Mouse (Mus musculus): ENCODE measurements at regions not wholly inside any gene's neighbourhood (a gene's known extent, or its start where the extent isn't known, plus 50 kb on each side); places are given as distances from the start of the nearest gene placed in this dataset.

DNA sequence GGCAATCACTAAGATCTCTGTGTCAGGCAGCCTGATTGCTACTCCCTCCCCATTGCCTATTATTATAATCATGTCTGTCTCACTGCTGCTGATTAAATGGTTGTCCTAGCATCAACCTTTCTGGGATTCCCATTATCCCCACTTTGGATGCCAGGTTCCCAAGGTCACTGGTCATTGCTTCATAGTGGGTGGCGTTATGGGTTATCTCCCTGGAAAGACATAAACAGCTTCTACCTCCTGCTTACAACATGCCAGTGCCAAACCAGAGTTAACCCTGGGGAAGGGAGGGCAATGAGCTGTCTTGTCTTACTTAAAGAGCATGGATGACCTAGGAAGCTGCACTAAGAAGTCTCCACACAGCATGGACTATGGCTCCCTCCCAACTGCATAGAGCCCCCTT, 136.9 kb downstream of the Uaca start:
- no peak for DNase-seq (ENCODE audit: extremely low spot score)

DNA sequence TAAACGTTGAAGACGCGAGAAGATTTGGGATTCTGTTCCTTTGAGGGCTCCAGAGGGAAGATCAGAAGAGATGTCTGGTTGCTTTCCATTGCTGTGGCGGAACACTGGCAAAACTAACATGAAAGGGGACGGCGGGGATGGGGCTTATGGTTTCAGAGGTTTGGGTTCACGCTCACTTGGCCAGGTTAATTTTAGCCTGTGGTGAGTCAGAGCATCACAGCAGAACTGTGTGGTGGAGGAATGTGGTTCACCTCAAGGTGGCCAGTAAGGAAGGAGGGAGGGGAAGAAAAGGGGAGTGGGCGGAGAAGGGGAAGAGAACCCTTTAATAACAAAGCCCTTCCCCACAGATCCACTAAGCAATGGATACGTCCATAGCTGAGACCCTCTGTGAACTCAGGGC, 142.6 kb downstream of the Uaca start:
- DNase-seq (ENCODE audit: extremely low spot score): no peak

DNA sequence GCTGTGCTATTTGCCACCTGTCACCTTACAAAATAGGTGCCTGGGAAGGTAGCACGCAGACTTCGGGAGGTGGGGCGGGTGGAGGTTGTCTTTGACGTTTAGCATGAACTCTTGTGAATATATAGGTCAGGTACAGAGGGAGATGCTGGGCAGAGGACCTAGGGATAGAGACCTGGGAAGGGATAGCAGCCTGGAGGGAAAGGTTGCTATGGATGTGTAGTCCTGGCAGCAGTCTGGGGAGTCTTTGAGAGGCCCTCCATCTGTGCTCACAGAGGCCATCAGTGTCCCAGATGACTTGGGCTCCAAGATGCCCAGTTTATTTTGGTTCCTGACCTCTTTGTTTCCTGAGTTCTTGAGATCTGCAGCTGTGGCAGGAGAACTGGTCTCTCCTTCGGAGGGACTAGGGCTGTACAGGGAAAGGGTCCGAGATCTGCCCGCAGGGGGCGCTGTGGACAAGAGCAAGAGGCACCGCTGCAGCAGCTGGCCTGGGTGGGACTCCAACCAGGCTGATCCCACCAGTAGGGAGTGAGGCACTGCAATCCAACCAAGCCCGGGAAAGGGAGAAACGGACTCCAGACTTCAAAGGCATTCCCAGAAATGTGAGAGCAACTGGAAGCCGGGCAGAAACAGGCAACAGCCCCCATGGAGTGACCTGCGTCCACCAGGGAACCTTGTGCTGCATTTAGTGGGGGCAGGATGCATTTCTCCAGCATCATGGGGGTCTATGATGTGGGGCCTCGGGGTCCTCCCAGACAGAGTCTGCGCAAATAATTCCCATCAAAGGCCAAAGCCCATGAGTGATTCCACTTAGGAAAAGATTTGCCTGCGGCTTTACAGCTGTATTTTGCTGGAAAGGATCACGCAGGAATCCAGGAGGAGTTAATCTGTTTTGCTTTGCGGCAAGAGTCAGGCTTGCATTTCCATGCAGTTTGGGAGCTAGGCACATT, 145.8 kb downstream of the Uaca start:
- DNase-seq (ENCODE audit: extremely low spot score): peak; percentile 93

DNA sequence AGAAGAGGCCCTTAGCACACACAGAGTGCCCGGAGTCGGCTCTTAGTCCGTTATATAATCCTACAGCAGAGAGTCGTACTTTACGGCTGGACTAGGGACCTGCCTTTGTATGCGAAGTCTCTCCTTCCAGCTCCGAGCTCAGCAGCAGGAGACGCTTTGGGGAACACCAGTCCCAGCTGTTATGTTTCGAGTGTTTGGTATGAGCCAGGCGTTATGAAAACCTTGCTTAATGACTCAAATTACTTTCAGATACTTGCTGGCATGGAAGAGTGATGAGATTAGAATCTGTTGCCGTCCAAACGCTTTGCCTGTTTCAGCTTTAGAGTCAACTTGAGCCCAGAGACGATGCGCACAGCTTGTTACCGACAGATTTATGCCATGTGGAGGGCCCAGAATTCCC, 153.0 kb downstream of the Uaca start:
- no peak for DNase-seq (ENCODE audit: extremely low spot score)

DNA sequence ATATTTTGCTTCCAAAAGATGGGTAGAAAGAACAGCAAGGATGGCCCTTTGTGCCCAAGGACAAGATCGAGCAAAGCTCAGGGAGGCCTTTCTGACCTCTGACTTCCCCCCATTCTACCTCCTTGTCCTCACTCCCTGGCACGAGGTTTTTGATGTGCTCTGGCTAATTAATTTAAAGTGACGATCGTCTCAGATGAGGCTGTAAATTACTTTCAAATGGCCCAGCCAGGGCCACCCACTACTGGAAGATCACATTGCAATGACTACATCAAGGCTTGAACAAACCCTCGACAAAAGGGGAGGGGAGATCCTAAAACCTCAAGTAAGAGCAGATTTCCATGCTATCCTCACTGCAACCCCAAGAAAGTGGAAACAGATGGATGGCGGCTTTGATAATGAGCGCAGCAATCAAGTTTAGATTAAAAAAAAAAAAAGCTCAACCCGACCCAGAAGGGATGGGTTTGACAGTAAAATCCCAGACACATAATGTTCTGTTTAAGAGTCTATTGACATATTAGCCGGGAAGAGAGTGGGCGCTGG, 154.3 kb downstream of the Uaca start:
- no peak for DNase-seq (ENCODE audit: extremely low spot score)

DNA sequence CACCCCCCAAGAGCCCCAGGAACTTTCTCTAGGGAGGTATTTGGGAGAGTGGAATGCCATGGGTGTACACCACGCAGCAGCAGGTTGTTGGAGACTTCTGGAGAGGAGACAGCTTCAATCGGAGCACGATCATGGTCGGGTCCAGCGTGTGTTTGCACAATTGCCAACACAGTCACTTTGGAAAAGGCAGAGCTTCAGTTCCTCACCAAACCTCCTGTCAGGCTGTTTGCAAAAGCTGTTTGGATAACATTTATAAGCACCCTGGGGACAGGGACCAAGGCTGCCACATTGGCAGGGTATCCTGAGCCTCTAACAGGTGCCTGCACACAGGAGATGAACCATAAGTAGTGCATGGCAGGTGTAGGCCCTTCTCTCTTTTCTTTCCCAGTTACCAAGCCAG, 155.8 kb downstream of the Uaca start:
- DNase-seq (ENCODE audit: extremely low spot score): no peak

DNA sequence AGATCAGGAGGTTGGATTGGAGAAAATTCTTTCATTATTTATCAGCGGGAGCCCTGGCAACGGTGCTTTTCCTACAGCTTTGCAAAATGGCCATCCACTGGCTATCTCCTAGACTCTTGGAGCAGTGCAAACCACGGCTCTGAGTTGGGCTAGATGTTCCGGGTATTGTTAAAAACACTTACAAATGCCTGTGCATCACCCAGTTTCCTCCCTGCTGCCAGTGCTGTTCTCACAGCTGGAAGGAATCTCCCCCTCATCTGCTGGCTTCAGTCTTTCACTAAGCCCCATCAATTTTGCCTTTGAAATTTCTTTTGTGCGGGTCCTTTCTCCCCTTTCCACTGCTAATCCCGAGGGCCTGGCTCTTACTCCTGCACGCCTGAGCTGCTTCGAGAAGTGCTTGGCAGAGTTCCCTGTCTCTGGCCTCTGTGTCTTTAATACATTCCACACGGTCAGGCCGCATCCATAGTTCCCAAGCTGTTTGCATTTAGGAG, 156.8 kb downstream of the Uaca start:
- peak; percentile 34 for DNase-seq (ENCODE audit: extremely low spot score)

DNA sequence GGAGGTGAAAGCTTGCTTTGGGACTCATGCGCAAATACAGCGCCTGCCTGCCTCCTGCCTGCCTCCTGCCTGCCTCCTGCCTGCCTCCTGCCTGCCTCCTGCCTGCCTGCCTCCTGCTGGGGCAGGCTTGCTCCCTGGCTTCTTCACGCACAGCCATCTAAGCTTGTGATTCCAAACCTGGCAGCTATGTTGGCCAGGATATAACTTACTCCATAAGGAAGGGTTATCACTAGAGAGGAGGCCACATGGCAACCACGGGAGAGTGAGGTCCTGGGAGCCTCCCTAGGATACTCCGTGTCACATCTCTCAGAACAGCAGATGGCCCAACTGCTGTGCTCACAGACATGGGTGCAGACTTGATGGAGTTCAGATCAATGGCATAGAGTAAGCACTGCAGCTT, 163.1 kb downstream of the Uaca start:
- no peak for DNase-seq (ENCODE audit: extremely low spot score)

DNA sequence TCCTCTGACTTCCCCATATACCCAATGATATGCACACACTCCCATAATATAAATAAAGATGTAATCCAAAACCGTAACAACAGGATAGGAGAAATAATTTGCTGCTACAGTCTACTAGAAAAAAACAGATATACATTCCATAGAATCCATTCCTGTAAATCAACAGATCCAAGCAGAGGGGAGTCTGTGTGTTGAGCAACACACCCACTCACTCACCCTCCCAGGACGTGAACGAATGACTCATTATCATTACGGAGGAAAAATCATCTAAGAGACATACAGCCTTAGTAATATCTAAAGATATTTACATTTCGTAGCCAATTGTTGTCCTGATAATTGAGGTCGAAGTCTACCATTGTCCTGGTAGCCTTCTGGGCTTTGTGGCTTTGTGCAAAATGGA, 165.2 kb downstream of the Uaca start:
- no peak for DNase-seq (ENCODE audit: extremely low spot score)

DNA sequence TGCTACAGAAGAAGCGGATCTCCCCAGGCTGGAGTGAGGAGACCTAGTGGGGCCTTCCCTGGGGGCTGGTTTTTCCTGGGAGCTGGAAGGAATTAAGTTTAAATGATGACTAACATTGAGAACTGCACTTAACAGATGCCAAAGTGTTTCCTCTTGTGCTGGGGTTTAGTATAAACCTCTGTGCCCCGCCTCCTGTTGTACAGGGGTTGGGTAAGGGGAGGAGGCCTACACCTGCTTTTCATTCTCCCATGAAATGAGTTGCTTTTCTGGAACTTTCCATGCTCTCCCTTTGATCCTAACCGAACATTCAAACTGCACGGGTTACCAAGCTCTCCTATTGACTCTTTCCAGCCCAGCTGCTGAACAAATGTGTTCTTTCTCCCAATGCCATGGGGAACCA, 167.7 kb downstream of the Uaca start:
- no peak for DNase-seq (ENCODE audit: extremely low spot score)

DNA sequence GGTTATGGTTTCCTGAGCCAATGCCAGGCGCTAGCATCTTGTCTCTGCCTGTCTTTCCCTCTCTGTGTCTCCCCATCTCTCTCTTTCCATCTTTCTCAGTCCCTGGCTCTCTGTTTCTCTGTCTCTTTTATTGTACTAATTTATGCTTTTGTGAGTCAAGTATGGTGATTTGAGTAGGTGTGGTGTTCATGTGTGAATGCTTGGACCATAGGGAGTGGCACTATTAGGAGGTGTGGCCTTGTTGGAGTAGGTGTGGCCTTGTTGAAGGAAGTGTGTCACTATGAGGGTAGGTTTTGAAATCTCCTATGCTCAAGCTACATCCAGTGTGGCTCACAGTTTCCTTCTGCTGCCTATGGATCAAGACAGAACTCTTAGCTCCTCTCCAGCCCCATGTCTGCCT, 171.3 kb downstream of the Uaca start:
- DNase-seq (ENCODE audit: extremely low spot score): no peak

DNA sequence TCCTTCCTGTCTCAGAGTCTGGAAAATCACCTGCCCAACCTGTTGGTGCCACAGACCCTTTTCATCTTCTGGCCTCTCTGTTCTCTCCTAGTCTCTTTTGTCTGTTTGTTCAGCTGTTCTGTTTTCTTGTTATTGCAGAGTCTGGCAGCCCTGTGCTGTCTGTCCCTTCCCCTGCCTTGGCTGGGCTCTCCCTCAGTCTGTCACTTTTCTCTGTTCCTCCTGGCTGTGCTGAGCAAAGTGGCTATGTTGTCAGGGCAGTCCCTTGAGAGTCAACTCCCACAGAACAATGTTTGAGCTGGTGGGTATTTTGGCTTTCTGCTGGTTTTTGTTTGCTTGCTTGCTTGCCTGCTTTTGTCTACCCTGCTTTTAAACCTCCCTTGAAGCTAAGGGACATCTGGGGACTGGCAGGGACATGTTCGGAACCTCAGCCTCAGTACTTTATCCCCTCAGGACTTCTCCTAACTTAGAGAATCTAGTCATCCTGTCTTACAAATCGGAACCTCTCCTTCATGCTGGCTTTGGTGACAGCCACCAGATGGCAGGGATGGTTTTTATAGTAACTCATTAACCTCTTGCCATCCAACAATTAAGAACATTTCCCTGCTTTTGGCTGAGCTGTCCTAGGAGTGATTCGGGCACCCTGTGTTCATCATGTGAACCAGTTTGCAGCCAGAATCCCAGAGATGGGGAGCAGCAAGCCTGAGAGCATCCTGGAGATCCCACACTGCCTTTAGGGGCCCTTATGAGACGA, 174.1 kb downstream of the Uaca start:
- no peak for DNase-seq (ENCODE audit: extremely low spot score)

DNA sequence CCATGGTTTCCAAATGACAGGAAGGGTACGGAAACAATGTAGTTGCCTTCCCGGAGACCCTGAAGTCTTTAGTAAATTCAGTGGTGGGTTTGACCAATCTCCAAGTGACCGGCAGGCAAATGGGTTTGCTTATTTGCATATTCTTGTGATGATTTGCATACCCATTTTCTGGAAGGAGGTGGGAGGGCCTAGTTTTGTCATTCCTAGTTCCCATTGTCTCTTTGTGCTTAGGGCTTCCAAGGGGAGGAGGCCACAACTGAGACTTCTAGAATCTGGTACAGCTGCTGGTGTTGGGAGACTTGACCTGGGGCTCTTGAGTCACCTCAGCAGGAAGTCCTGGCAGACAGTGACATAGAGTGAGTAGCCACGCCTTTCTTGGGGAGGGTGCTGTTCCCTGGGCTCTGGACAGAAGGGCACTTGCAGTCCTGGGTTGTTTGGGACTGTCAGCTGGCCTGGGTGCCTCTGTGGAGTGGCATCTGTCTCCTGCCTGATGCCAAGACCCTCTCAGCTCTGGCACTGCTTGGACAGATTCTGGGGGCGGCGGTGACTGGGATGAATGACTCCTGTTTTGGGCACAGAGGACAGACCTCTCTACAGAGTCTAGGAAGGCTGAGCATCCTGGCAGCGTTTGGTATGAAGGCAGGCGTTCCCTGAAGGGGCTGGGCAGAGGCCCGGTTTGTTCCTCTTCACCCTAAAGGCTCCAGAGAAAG, 178.0 kb downstream of the Uaca start:
- no peak for DNase-seq (ENCODE audit: extremely low spot score)

DNA sequence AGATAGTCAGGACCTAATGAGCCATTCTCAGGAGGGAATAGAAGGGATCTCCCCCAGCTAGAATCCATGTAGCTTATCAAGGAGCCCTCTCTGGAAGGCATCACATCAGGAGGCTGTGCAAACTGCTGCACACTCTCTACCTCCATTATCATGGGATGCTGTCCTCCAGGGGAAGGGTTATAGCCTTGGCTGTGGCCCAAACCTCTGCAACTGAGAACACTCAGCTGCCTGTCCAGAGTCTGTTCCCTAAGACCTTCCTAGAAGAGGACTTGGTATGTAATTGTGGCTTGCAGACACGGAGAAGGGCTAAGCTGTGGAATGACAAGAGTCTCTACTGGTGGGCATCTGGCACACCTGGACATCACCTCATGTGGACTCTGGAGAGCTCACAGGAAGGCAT, 180.2 kb downstream of the Uaca start:
- DNase-seq (ENCODE audit: extremely low spot score): no peak

DNA sequence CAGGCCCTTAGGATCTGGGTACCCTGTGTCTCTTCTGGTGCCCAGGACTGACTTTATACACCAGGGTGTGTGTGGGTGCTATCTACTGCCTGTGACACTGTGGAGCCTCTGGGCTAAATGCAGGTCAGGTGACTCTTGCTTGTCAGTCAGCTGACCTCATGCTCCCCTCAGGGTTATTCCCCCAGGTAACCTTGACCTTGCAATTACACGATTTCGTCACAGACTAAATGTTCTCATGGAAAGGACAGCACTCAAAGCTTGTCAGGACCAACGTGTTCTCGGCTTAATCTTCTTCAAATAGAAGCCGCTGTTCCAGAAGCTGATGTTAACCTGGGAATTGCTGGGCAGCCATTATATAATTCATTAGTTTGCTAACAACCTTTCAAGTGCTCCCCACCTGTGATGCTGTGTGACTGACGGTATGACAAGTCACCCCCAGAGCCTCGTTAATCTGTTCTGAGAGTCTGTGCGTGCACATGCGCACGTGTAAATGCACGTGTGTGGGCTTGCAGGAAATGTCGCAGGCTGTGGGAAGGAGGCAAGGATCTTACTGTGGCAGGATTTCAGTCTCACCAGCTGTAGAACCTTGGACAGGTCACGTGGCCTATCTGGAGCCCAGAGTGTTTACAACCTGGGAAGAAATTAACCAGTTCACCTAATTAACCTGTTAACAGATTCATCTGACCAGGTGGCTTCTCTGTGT, 188.2 kb downstream of the Uaca start:
- no peak for DNase-seq (ENCODE audit: extremely low spot score)

DNA sequence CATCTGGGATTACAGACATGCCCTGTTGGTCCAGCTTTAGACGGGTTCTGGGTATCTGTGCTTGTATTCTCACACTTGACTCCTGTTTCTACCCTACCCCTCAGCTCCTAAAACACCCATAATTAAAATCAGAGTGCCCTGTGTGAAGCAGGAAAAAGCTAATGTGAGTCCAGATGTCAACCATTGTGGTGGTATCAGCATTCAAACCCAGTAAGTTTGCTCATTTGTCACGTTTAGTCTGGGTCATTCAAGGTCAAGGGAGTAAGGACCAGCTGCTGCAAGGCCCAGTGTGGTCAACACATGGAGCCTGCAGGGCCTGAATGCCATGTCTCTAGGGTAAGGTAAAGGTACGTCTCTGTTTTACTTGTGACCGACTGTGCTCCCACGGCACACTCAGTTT, 188.9 kb downstream of the Uaca start:
- DNase-seq (ENCODE audit: extremely low spot score): no peak

DNA sequence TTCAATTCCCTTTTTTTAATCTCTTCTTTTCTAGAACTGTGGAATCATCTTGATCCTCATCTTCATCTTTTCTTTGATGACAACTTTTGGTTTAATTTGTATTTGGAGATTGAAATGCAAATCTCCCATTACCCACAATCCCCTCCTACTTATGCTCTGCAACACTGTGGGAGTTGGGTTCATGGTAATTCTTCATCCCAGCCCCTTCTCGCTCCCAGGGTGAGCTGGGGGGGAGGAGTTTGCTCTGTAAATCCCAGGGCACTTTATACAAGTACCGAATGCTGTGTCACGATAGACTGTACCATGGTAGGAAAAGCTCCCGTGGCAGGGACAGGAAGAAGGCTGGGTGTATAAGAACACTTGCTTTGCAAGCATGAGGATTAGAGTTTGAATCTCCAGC, 193.8 kb downstream of the Uaca start:
- DNase-seq (ENCODE audit: extremely low spot score): no peak

DNA sequence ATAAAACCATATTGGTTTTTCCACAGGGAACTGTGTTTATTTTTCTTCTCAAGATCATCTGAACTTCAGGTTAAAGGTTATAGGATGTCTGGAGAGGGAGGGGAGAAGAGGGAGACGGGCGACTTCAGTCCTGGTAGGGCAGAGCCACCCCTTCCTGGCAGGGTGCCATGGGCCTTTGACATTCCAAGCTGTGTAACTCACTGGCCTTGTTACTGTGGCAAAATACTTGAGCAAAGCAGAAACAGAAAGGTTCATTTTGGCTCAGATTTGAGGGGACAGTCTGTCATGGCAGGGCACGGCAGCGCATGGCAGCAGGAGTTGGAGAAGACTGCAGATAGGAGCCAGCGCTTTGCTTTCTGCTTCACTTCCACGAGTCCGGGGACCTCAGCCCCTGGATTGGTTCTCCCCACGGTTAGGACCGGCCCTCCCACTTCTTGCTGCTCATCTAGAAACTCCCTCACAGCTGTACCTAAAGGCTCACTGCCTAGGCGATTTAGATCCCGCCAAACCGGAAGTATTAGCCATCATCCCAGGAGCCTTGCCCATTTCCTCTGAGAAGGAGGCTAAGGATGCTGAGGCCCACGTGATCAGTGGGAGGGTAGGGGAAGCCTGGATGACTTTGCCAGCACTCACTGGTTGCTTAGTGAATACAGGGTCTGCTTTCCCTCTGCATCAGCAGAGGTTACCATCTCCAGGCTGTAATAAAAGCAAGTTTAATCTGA, 195.5 kb downstream of the Uaca start:
- no peak for DNase-seq (ENCODE audit: extremely low spot score)

DNA sequence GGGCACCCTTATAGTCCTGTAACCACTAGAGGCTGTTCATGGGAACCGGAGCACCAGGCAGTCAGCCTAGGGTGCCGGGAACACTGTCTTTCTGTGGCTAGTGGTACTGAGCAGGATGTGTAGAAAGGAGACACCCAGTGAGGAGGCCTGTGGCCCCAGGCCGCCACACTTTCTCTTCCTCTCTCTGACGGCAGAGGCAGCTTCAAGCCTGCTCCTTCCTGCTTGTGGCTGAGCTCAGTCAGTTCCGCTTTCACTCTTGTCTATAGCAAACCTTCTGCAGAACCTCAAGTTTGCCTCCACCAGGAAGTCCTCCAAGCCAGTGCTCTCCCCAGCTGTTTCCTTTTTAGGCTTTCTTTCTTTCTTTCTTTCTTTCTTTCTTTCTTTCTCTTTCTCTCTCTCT, 197.2 kb downstream of the Uaca start:
- DNase-seq (ENCODE audit: extremely low spot score): no peak

DNA sequence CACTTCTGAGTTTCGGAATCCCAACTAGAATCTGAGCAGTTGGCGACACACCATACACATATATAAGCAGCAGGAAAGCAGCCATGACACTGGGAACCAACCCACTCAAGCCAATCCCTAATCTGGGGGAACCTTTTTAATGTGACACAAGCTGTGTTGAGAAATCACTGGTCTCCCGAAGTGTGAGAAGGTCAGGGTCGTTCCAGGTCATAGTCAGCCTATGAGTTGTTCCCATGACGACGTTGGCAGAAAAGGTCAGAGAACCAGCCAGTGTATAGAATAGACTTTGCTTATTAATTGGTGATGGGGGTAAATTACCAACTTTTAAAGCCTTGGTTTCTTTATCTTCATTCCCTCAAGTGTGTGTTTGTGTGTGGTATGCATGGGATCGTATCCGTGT, 199.3 kb downstream of the Uaca start:
- DNase-seq (ENCODE audit: extremely low spot score): no peak

DNA sequence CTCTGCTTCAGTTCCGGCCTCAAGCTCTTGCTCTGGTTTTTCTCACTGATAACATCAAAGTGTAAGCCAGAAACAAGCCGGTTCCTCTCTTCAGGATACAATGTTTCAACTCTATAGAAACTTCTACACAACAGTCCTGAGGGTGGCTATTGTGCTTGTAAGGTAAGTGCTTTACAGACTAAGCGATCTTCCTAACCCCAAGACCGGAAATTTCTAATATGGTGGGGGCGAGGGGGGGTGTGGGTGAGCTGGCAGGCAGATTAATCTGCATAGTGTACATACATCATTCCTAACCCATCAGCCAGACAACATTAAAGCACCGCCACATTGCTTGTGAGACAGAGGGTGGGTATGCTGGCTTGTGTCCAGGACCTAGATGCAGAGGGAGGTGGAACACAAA, 200.8 kb downstream of the Uaca start:
- no peak for DNase-seq (ENCODE audit: extremely low spot score)

Data from embryo, embryonic 9.5 days (tissue).